Mouse (Mus musculus): Measurements from ENCODE around the gene Olfr33. TPM values are rescaled to one million over a fixed set of nuclear protein-coding genes. Genes with fewer than 3 reads are reported as not detected.

The Olfr33 gene
- total and polyA plus RNA-seq, 3 experiments = not detected

DNA sequence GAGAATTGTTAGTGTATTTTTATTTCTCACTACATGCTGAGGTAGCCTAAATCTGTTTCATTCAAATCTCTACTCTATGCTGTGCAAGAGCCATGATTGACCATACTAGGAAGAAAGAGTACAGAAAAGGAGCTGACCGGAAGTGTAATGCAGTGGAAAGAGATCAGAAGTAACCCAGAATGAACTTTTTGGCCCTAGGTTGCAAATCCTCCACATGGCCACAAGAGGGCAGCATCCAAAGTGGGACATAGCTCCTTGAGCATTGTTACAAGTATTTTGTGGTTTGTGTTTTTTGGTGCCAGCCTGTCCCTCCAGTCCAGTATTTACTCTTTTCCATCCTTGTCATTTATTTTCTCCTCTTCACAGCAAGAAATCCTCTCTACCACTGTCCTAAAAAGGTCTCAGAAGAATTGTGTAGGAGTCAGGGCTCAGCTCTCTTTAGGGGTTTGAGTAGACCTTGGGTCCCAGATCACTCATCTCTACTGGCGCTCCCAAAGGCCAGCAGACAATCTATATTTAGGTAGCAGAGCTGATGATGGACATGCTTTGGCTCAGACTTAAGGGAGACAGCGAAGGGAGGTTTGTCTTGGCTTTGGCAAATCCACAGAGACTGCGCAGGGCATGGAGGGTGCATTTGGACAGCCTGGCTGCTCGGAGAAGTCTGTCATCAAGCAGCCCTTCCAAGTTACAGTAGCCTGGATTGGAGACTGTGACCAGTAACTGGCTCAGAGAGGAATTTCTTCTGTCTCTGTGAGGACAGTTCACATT, 23.3 kb downstream of the Olfr33 start, which contains the start of gene Olfr557:
TSS of gene Olfr557 (plus strand) at position 553 of the 768 bp plus-strand sequence.
- peak; percentile 55 for DNase-seq (ENCODE audit: low read depth, low spot score)
- no peak for TF ChIP-seq SIN3A (IDR thresholded peaks at IDR 0.05; ENCODE audit: low read length)
- TF ChIP-seq EP300 (IDR thresholded peaks at IDR 0.05; ENCODE audit: low read depth in 1 of 2, low read length in 2 of 2) = no peak
- no peak for TF ChIP-seq JUND (IDR thresholded peaks at IDR 0.05; ENCODE audit: low read depth, low read length)
- TF ChIP-seq CHD2 (IDR thresholded peaks at IDR 0.05; ENCODE audit: low read length) = no peak
- TF ChIP-seq TCF12 (IDR thresholded peaks at IDR 0.05; ENCODE audit: low read depth, low read length) = no peak
- peak; percentile 67 for TF ChIP-seq ZC3H11A (IDR thresholded peaks at IDR 0.05; ENCODE audit: low read depth, low read length)
- no peak for TF ChIP-seq POLR2AphosphoS2 (IDR thresholded peaks at IDR 0.05; ENCODE audit: low read length)
- TF ChIP-seq ZKSCAN1 (IDR thresholded peaks at IDR 0.05; ENCODE audit: low read depth, low read length) = no peak
- peak; percentile 84 for TF ChIP-seq SMC3 (IDR thresholded peaks at IDR 0.05; ENCODE audit: low read depth, low read length)
- TF ChIP-seq USF2 (IDR thresholded peaks at IDR 0.05; ENCODE audit: borderline replicate concordance in 1 of 2, insufficient read depth in 1 of 2, low read depth in 1 of 2, low read length in 2 of 2) = no peak
- peak; percentile 70 for TF ChIP-seq RAD21 (IDR thresholded peaks at IDR 0.05; ENCODE audit: low read depth, low read length)
- peak; percentile 86 to 93 (median 87) for TF ChIP-seq CTCF (IDR thresholded peaks at IDR 0.05 in 2 of 3, conservative IDR thresholded peaks at IDR 0.05 in 1 of 3; ENCODE audit: control insufficient read depth in 1 of 3, insufficient read depth in 1 of 3, low read depth in 2 of 3, low read length in 3 of 3, poor library complexity in 1 of 3, severe bottlenecking in 1 of 3)
- TF ChIP-seq BHLHE40 (IDR thresholded peaks at IDR 0.05; ENCODE audit: borderline replicate concordance, low read depth, low read length) = 0 out of 2 replicates have a peak, but pooled peaks have one; percentile 27
- Histone ChIP-seq H3K36me3 (ENCODE audit: control insufficient read depth in 1 of 2, insufficient read depth in 2 of 2, low read length in 2 of 2) (no peaks in the 10 kb centered on the region), H3K9me3 (replicated peaks; ENCODE audit: insufficient read depth, low read length) (no peaks in the 10 kb centered on the region), H3K4me1 (ENCODE audit: control insufficient read depth in 1 of 2, insufficient read depth in 2 of 2, low read length in 2 of 2) (no peaks in the 10 kb centered on the region), H3K27ac (ENCODE audit: control insufficient read depth, low read depth, low read length) (no peak within 1 kb of the TSS), H3K79me2 (ENCODE audit: control insufficient read depth, insufficient read depth, low read length, poor library complexity) (no peaks in the 10 kb centered on the region), H3K27me3 (ENCODE audit: control insufficient read depth in 1 of 2, insufficient read depth in 2 of 2, low read length in 2 of 2) (no peaks in the 10 kb centered on the region), H3K9ac (ENCODE audit: control insufficient read depth, low read depth, low read length, poor library complexity, severe bottlenecking) (no peak within 1 kb of the TSS), H3K4me3 (ENCODE audit: control insufficient read depth in 1 of 2, insufficient read depth in 1 of 2, low read depth in 2 of 2, low read length in 2 of 2) (no peak within 1 kb of the TSS)

DNA sequence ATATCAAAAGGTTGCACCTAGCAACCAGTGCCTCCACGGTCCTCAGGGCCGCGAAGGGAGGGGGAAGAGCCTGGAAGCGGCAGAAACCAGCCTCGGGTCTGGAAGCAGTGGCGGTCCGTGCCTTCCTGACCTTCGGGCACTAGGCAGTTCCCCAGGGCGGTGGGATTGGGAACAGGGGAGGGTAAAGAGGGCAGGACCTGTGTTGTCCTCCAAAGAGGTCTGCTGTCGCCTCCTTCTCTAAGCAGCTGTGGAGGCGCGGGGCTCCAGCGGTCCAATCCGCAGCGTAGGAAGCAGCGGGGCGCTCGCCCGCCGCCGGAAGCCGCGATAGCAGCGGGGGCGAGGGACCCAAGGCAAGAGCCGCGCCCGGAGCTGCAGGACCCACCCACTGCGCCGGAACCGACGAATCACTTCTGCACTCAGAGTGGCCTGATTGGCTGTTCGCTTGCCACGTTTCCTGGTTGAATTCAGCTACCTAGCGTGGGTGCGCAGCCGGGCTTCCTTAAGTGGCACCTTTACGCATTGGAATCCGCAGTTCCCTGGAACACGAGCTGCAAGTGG, 31.8 kb downstream of the Olfr33 start, which contains the start of gene Trim68:
TSS of gene Trim68 (minus strand) at position 384 of the 558 bp plus-strand sequence.
- no peaks in the 10 kb centered on the region for H3K4me1 ChIP-seq (ENCODE audit: control insufficient read depth in 1 of 2, insufficient read depth in 2 of 2, low read length in 2 of 2)
- H3K36me3 ChIP-seq (ENCODE audit: control insufficient read depth in 1 of 2, insufficient read depth in 2 of 2, low read length in 2 of 2) = no peaks in the 10 kb centered on the region
- H3K79me2 ChIP-seq (ENCODE audit: control insufficient read depth, insufficient read depth, low read length, poor library complexity) = no peaks in the 10 kb centered on the region
- TF ChIP-seq ETS1 (IDR thresholded peaks at IDR 0.05; ENCODE audit: low read depth, low read length) (no peak), E2F4 (IDR thresholded peaks at IDR 0.05; ENCODE audit: borderline replicate concordance, low read depth, low read length) (no peak), MYC (IDR thresholded peaks at IDR 0.05; ENCODE audit: low read depth, low read length) (no peak), JUND (IDR thresholded peaks at IDR 0.05; ENCODE audit: low read depth, low read length) (no peak), GATA1 (IDR thresholded peaks at IDR 0.05; ENCODE audit: low read depth, low read length) (no peak), MYB (IDR thresholded peaks at IDR 0.05; ENCODE audit: low read depth, low read length) (no peak), TAL1 (IDR thresholded peaks at IDR 0.05; ENCODE audit: low read length) (no peak), SIN3A (IDR thresholded peaks at IDR 0.05; ENCODE audit: low read length) (no peak), ZNF384 (IDR thresholded peaks at IDR 0.05; ENCODE audit: low read depth, low read length) (no peak), ZKSCAN1 (IDR thresholded peaks at IDR 0.05; ENCODE audit: low read depth, low read length) (no peak)
- DNase-seq (ENCODE audit: low read depth, low spot score) = no peak
- no peak within 1 kb of the TSS for H3K4me3 ChIP-seq (ENCODE audit: control insufficient read depth in 1 of 2, insufficient read depth in 1 of 2, low read depth in 2 of 2, low read length in 2 of 2)
- H3K27ac ChIP-seq (ENCODE audit: control insufficient read depth, low read depth, low read length) = no peak within 1 kb of the TSS
- no peak within 1 kb of the TSS for H3K9ac ChIP-seq (ENCODE audit: control insufficient read depth, low read depth, low read length, poor library complexity, severe bottlenecking)
- H3K27me3 ChIP-seq (ENCODE audit: control insufficient read depth in 1 of 2, insufficient read depth in 2 of 2, low read length in 2 of 2) = no peaks in the 10 kb centered on the region; a peak in 1 of 4 replicates
- no peaks in the 10 kb centered on the region for H3K9me3 ChIP-seq (replicated peaks; ENCODE audit: insufficient read depth, low read length)
